Mouse (Mus musculus) megakaryocyte progenitor cell, adult 5-6 weeks (primary cell): Measurements from ENCODE around the gene Orm3. TPM values are rescaled to one million over a fixed set of nuclear protein-coding genes. Genes with fewer than 3 reads are reported as not detected.

Source experiments
- ATAC-seq: replicated peaks from 2 replicates; pipeline ENCODE4 v1.8.0; 2016; ENCODE audit warnings: mild to moderate bottlenecking, moderate TSS enrichment, inconsistent platforms; ENCODE audit not compliant: poor library complexity
- total RNA-seq, 2 experiments: library from RNA; stranded (forward) in 1 of 2; stranded (reverse) in 1 of 2; fragments of 157-497, 149-512 nt in 1 of 2; fragments of 200-1000 nt in 1 of 2; gene quantifications; 2 replicates each; pipeline versions ENCODE4 v1.2.3 to v1.2.4; 2015 to 2017

Gene Orm3
- total RNA-seq, 2 experiments from 2014 or later: not detected

- peak; percentile 18 for ATAC-seq
Measured at GRCm38 (mm10) chr4:63401620-63402019, 45.7 kb downstream of the Orm3 start.

GRCm38 (mm10) chr4:63402056-63402455 lies 46.1 kb downstream of the Orm3 start:
- no peak for ATAC-seq

GRCm38 (mm10) chr4:63402558-63402957 lies 46.6 kb downstream of the Orm3 start:
- no peak for ATAC-seq

- peak; percentile 26 for ATAC-seq
Measured at GRCm38 (mm10) chr4:63403040-63403959, 47.3 kb downstream of the Orm3 start, which contains the start of gene Akna. TSS of gene Akna (minus strand) at chr4:63403354.

- no peak for ATAC-seq
Measured at GRCm38 (mm10) chr4:63404205-63404604, 48.2 kb downstream of the Orm3 start.

- ATAC-seq: peak; percentile 18
Measured at GRCm38 (mm10) chr4:63405051-63405450, 49.1 kb downstream of the Orm3 start.

- no peak for ATAC-seq
Measured at GRCm38 (mm10) chr4:63405683-63406082, 49.7 kb downstream of the Orm3 start.

- no peak for ATAC-seq
Measured at GRCm38 (mm10) chr4:63408247-63408646, 52.3 kb downstream of the Orm3 start.

- ATAC-seq: peak; percentile 46
Measured at GRCm38 (mm10) chr4:63408649-63409048, 52.7 kb downstream of the Orm3 start.

Other genes starting within 250 kb of the Orm3 start
- not detected in 2 replicates for gene Ambp, start 201.4 kb upstream of the Orm3 start, total RNA-seq (2015)
- gene Ambp, start 201.4 kb upstream of the Orm3 start, total RNA-seq (2017): 0.33 TPM in 1 of 2 replicates, not detected in the other
- not detected in 2 replicates for gene Kif12, start 184.0 kb upstream of the Orm3 start, total RNA-seq (2015)
- gene Kif12, start 184.0 kb upstream of the Orm3 start, total RNA-seq (2017): not detected in 2 replicates
- 0.07 and 0.15 TPM in 2 replicates for gene Col27a1, start 142.2 kb upstream of the Orm3 start, total RNA-seq (2015)
- gene Col27a1, start 142.2 kb upstream of the Orm3 start, total RNA-seq (2017): 0.10 and 0.29 TPM in 2 replicates
- 1.5 and 4.2 TPM in 2 replicates for gene Orm1, start 11.6 kb upstream of the Orm3 start, total RNA-seq (2015)
- 4.7 and 6.6 TPM in 2 replicates for gene Orm1, start 11.6 kb upstream of the Orm3 start, total RNA-seq (2017)
- gene Orm2, start 6.3 kb downstream of the Orm3 start, total RNA-seq (2015): not detected in 2 replicates
- not detected in 2 replicates for gene Orm2, start 6.3 kb downstream of the Orm3 start, total RNA-seq (2017)
- 20.9 and 26.7 TPM in 2 replicates for gene Akna, start 47.2 kb downstream of the Orm3 start, total RNA-seq (2015)
- gene Akna, start 47.2 kb downstream of the Orm3 start, total RNA-seq (2017): 11.8 and 13.7 TPM in 2 replicates
- gene Whrn, start 139.8 kb downstream of the Orm3 start, total RNA-seq (2015): 1.7 and 3.6 TPM in 2 replicates
- 0.37 and 0.41 TPM in 2 replicates for gene Whrn, start 139.8 kb downstream of the Orm3 start, total RNA-seq (2017)
- gene Atp6v1g1, start 188.6 kb downstream of the Orm3 start, total RNA-seq (2015): 102 and 121 TPM in 2 replicates
- 80.3 and 82.4 TPM in 2 replicates for gene Atp6v1g1, start 188.6 kb downstream of the Orm3 start, total RNA-seq (2017)
- gene Tmem268, start 202.6 kb downstream of the Orm3 start, total RNA-seq (2015): 4.7 and 4.8 TPM in 2 replicates
- 10.8 and 23.7 TPM in 2 replicates for gene Tmem268, start 202.6 kb downstream of the Orm3 start, total RNA-seq (2017)
- gene Gm11213, start 249.1 kb downstream of the Orm3 start, total RNA-seq (2015): not detected in 2 replicates
- not detected in 2 replicates for gene Gm11213, start 249.1 kb downstream of the Orm3 start, total RNA-seq (2017)